Mouse (Mus musculus) intestine, embryonic 15.5 days (tissue): ENCODE data around the gene Syde2. TPM values are rescaled to one million over a fixed set of nuclear protein-coding genes. Genes with fewer than 3 reads are reported as not detected.

ENCODE experiments used
- ATAC-seq: fragments of 200-750 bp; cut with Nextera tagmentation; 2 replicates; pipeline ENCODE4 v1.8.0; 2017; ENCODE audit warnings: moderate TSS enrichment, moderate library complexity
- H3K27ac ChIP-seq: fragments of 300-500 bp; sonication (generic); 2 replicates; pipeline ENCODE4 v1.5.1; 2015; ENCODE audit warnings: mild to moderate bottlenecking, inconsistent platforms
- H3K27me3 ChIP-seq: fragments of 300-500 bp; sonication (generic); replicated peaks from 2 replicates; pipeline ENCODE4 v1.6.1; 2015; ENCODE audit warnings: inconsistent platforms
- H3K36me3 ChIP-seq: fragments of 300-500 bp; sonication (generic); 2 replicates; pipeline ENCODE4 v1.6.1; 2015; ENCODE audit warnings: inconsistent platforms
- H3K4me1 ChIP-seq: fragments of 300-500 bp; sonication (generic); replicated peaks from 2 replicates; pipeline ENCODE4 v1.6.1; 2015; ENCODE audit warnings: inconsistent platforms
- H3K4me2 ChIP-seq: fragments of 300-500 bp; sonication (generic); replicated peaks from 2 replicates; pipeline ENCODE4 v1.6.1; 2015; ENCODE audit warnings: mild to moderate bottlenecking, inconsistent platforms
- H3K4me3 ChIP-seq: fragments of 300-500 bp; sonication (generic); replicated peaks from 2 replicates; pipeline ENCODE4 v1.5.1; 2015; ENCODE audit warnings: inconsistent platforms
- H3K9ac ChIP-seq: fragments of 300-500 bp; sonication (generic); 2 replicates; pipeline ENCODE4 v1.6.1; 2015; ENCODE audit warnings: inconsistent platforms
- H3K9me3 ChIP-seq: fragments of 300-500 bp; sonication (generic); 2 replicates; pipeline ENCODE4 v1.6.1; 2016; ENCODE audit warnings: inconsistent platforms
- WGBS: fragments of 180-500 bp; shearing (Covaris S2); methylation state at CpG from one replicate; pipeline ENCODE4 v1.1.7; 2015; 5-methylcytosine and 5-hydroxymethylcytosine counted together
- polyA plus RNA-seq: library from polyadenylated mRNA; unstranded; fragments of >200 nt; fragmentation: Nextera tagmentation; extraction: Ambion mirVana; gene quantifications from 2 replicates; pipeline ENCODE4 v1.2.1, GENCODE M21; 2015

The Syde2 gene
- polyA plus RNA-seq, 1 experiment from 2014 or later: 2.4 TPM

GRCm38 (mm10) chr3:145974986-145975385 lies 12.7 kb upstream of the Syde2 start:
- ATAC-seq: no peak
- Histone ChIP-seq H3K27ac (no peak overlapping the region), H3K36me3 (no peaks in the 10 kb centered on the region), H3K9me3 (no peaks in the 10 kb centered on the region), H3K4me2 (no peak overlapping the region), H3K27me3 (no peaks in the 10 kb centered on the region), H3K4me1 (no peaks in the 10 kb centered on the region), H3K4me3 (no peak overlapping the region), H3K9ac (no peak overlapping the region)
- 79% methylated on average over 7 of the region's 7 CpGs for WGBS

- H3K27ac ChIP-seq: no peak overlapping the region
- no peaks in the 10 kb centered on the region for H3K27me3 ChIP-seq
- H3K4me1 ChIP-seq: no peaks in the 10 kb centered on the region
- no peaks in the 10 kb centered on the region for H3K36me3 ChIP-seq
- no peaks in the 10 kb centered on the region for H3K9me3 ChIP-seq
- no peak overlapping the region for H3K4me2 ChIP-seq
- no peak overlapping the region for H3K9ac ChIP-seq
- no peak for ATAC-seq
- no peak overlapping the region for H3K4me3 ChIP-seq
- WGBS: 74% methylated on average over 7 of the region's 7 CpGs
Measured at GRCm38 (mm10) chr3:145985333-145985925, 2.2 kb upstream of the Syde2 start.

- Histone ChIP-seq H3K9me3 (no peaks in the 10 kb centered on the region), H3K27ac (0 out of 2 replicates have a peak overlapping the region, but pooled peaks have one; percentile 6), H3K4me3 (no peak overlapping the region), H3K9ac (no peak overlapping the region), H3K27me3 (no peaks in the 10 kb centered on the region), H3K4me2 (peak overlapping the region; percentile 73; the same call in 1 of the 2 replicates), H3K36me3 (no peaks in the 10 kb centered on the region), H3K4me1 (no peaks in the 10 kb centered on the region)
- 62% methylated on average over 6 of the region's 6 CpGs for WGBS
- no peak for ATAC-seq
Measured at GRCm38 (mm10) chr3:145986317-145987001, 1.2 kb upstream of the Syde2 start.

- WGBS: under 1% methylated on average over 92 of the region's 101 CpGs
- peak; percentile 88 for ATAC-seq
- H3K4me1 ChIP-seq: 0 out of 2 replicates have a peak, but pooled peaks cover 4% of the 10 kb centered on the region
- peak overlapping the region; percentile 77 for H3K9ac ChIP-seq
- H3K36me3 ChIP-seq: no peaks in the 10 kb centered on the region
- H3K4me2 ChIP-seq: peak overlapping the region; percentile 73
- H3K9me3 ChIP-seq: no peaks in the 10 kb centered on the region
- peak overlapping the region; percentile 72 for H3K4me3 ChIP-seq
- H3K27me3 ChIP-seq: no peaks in the 10 kb centered on the region
- H3K27ac ChIP-seq: peak overlapping the region; percentile 96
Measured at GRCm38 (mm10) chr3:145987970-145988683, 457 bp downstream of the Syde2 start.

- Histone ChIP-seq H3K36me3 (no peaks in the 10 kb centered on the region), H3K4me2 (peak overlapping the region; percentile 73), H3K4me3 (peak overlapping the region; percentile 72), H3K9me3 (no peaks in the 10 kb centered on the region), H3K4me1 (0 out of 2 replicates have a peak, but pooled peaks cover 4% of the 10 kb centered on the region), H3K9ac (peak overlapping the region; percentile 77), H3K27me3 (no peaks in the 10 kb centered on the region), H3K27ac (peak overlapping the region; percentile 96)
- WGBS: under 1% methylated on average over 45 of the region's 45 CpGs
- ATAC-seq: no peak; the same call in 1 of the 2 replicates
Measured at GRCm38 (mm10) chr3:145988684-145989575, 1.3 kb downstream of the Syde2 start.

GRCm38 (mm10) chr3:145989576-145990081 lies 2.0 kb downstream of the Syde2 start:
- 3% methylated on average over 11 of the region's 11 CpGs for WGBS
- Histone ChIP-seq H3K36me3 (no peaks in the 10 kb centered on the region), H3K27ac (0 out of 2 replicates have a peak overlapping the region, but pooled peaks have one; percentile 96), H3K4me3 (peak overlapping the region; percentile 72), H3K4me1 (0 out of 2 replicates have a peak, but pooled peaks cover 4% of the 10 kb centered on the region), H3K9me3 (no peaks in the 10 kb centered on the region), H3K27me3 (no peaks in the 10 kb centered on the region), H3K9ac (peak overlapping the region; percentile 77), H3K4me2 (peak overlapping the region; percentile 73)
- no peak for ATAC-seq

GRCm38 (mm10) chr3:145991130-145991529 lies 3.5 kb downstream of the Syde2 start:
- WGBS: 66% methylated on average over 13 of the region's 13 CpGs
- ATAC-seq: no peak
- H3K4me2 ChIP-seq: peak overlapping the region; percentile 30
- no peak overlapping the region for H3K9ac ChIP-seq
- no peaks in the 10 kb centered on the region for H3K36me3 ChIP-seq
- no peak overlapping the region for H3K27ac ChIP-seq
- H3K4me3 ChIP-seq: 0 out of 2 replicates have a peak overlapping the region, but pooled peaks have one; percentile 2
- H3K4me1 ChIP-seq: 0 out of 2 replicates have a peak, but pooled peaks cover 4% of the 10 kb centered on the region
- no peaks in the 10 kb centered on the region for H3K27me3 ChIP-seq
- H3K9me3 ChIP-seq: no peaks in the 10 kb centered on the region

- Histone ChIP-seq H3K36me3 (no peaks in the 10 kb centered on the region), H3K9me3 (no peaks in the 10 kb centered on the region), H3K4me3 (no peak overlapping the region), H3K9ac (no peak overlapping the region), H3K4me1 (0 out of 2 replicates have a peak, but pooled peaks cover 4% of the 10 kb centered on the region), H3K27ac (no peak overlapping the region), H3K4me2 (no peak overlapping the region), H3K27me3 (no peaks in the 10 kb centered on the region)
- no peak for ATAC-seq
- WGBS: 83% methylated on average over 10 of the region's 10 CpGs
Measured at GRCm38 (mm10) chr3:145991976-145992730, 4.5 kb downstream of the Syde2 start.

- no peak overlapping the region for H3K4me2 ChIP-seq
- no peak overlapping the region for H3K4me3 ChIP-seq
- H3K27ac ChIP-seq: no peak overlapping the region
- H3K36me3 ChIP-seq: no peaks in the 10 kb centered on the region
- WGBS: 70% methylated on average over 10 of the region's 10 CpGs
- no peaks in the 10 kb centered on the region for H3K9me3 ChIP-seq
- H3K4me1 ChIP-seq: 0 out of 2 replicates have a peak, but pooled peaks cover 4% of the 10 kb centered on the region
- ATAC-seq: no peak
- no peak overlapping the region for H3K9ac ChIP-seq
- H3K27me3 ChIP-seq: no peaks in the 10 kb centered on the region
Measured at GRCm38 (mm10) chr3:145992796-145993195, 5.1 kb downstream of the Syde2 start.

- no peak overlapping the region for H3K27ac ChIP-seq
- no peaks in the 10 kb centered on the region for H3K27me3 ChIP-seq
- no peaks in the 10 kb centered on the region for H3K36me3 ChIP-seq
- 82% methylated on average over 14 of the region's 14 CpGs for WGBS
- H3K4me2 ChIP-seq: no peak overlapping the region
- H3K9ac ChIP-seq: no peak overlapping the region
- no peaks in the 10 kb centered on the region for H3K9me3 ChIP-seq
- H3K4me1 ChIP-seq: 0 out of 2 replicates have a peak, but pooled peaks cover 4% of the 10 kb centered on the region
- H3K4me3 ChIP-seq: no peak overlapping the region
- ATAC-seq: no peak
Measured at GRCm38 (mm10) chr3:145993481-145994201, 6.0 kb downstream of the Syde2 start.
